Mouse (Mus musculus) erythroblast, adult 5-6 weeks (primary cell): ENCODE results near the gene Dusp5. TPM values are rescaled to one million over a fixed set of nuclear protein-coding genes. Genes with fewer than 3 reads are reported as not detected.
A peak's percentile ranks its signal among the peaks of the same experiment; 100 is the strongest.
"Not testable (repeated sequence)": the region's sequence is repeated elsewhere in the genome, so short reads cannot be mapped to it uniquely, and the experiment has no call there.

Experiments used
- ATAC-seq: replicated peaks from 2 replicates; pipeline ENCODE4 v1.8.0; 2016; ENCODE audit warnings: moderate number of reproducible peaks, mild to moderate bottlenecking, moderate TSS enrichment, inconsistent platforms; ENCODE audit not compliant: poor library complexity, low FRiP score, severe bottlenecking
- total RNA-seq, 2 experiments: library from RNA; stranded (forward) in 1 of 2; stranded (reverse) in 1 of 2; fragments of 150-400 nt in 1 of 2; fragments of 200-764, 138-1000 nt in 1 of 2; gene quantifications; 2 replicates each; pipeline versions ENCODE4 v1.2.3 to v1.2.4; 2015 to 2017; ENCODE audit warnings: low replicate concordance in 2 of 2

The Dusp5 gene
- total RNA-seq (2015; ENCODE audit: low replicate concordance) = 1.9 and 2.9 TPM in 2 replicates
- total RNA-seq (2017; ENCODE audit: low replicate concordance) = 0.42 and 1.8 TPM in 2 replicates

DNA sequence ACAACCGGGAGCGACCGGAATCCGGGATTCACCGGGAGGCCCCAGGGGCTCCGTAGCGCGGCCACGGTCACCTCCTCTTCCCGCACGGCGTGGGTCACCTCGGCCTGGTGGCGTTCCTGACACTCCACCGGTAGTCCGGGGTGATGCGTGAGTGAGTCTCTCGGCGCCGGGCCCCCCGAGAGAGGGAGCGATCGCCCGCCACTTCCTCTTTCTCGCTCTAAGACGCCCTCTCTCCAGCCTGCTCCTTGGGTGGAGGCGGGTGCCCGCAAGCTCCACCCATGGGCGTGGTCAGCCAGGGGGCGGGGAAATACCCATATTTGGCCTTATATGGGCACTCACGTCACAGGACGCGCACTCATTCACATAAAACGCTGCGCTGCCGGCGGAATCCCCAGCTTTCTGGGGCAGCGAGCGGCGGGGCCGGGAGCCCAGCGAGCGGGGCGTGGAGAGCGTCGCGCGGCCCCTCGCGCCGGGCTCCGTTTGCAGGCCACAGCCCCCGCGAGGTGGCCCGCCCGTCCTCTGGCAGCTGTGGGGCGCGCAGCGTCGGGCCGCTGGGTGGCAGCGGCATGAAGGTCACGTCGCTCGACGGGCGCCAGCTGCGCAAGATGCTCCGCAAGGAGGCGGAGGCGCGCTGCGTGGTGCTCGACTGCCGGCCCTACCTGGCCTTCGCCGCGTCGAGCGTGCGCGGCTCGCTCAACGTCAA, at the start of gene Dusp5:
TSS of gene Dusp5 (plus strand) at position 358 of the 703 bp plus-strand sequence.
- ATAC-seq = peak; percentile 97

DNA sequence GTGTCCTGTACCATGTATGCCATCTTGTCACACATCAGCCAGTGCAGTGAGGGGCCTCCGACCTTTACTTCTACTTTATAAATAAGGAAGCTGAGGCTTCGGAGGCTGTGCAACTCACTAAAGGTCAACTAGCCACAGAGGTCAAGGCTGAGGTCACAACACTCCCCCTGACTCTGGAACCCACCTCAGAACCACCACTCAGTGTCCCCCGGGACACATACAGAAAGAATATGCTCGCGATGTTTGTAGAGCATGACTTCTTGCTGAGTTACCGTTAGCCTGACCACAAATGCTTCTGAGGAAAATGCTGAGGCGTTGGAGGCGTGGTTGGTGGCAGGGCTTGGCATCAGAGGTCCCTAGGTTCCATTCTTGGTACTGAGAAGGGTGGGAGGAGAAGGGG, 49.3 kb upstream of the Dusp5 start:
- no peak for ATAC-seq

DNA sequence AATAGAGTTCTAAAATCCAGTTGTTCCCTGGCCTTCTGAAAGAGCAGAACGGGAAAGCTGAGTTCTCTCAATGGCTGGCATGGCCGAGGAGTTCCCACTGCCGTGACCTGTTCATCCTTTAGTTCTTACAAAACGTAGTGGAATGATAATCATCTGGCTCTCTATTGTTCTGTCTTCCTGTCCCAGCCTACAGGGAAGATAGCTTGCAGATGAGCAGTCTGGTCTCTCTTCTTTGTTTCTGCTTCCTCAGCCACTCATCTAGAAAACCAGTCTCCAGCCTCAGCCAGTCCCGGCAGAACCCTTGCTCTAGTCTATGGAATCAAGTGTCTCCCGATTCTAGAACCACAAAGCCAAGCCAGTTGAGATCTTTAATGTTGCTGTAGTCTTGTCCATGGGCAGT, 46.8 kb upstream of the Dusp5 start:
- no peak for ATAC-seq

DNA sequence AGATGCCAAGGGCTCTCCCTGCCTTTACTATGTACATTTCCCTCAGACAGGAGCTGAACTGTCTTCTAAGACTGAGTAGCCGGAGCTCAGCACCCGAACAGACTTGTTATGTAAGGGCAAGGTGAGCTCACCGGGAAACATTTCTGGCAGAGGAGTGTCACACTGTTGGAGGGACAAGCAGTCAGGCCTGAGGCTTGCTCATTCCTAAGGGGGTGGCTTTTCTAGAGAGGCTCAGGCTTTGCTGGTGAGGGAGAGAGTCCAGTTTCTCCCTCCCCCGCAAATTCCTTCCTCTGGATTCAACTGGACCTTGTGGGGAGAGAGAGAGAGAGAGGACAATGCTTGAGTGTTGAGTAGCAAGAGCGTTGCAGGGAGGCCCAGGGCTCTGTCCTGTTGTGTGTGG, 46.4 kb upstream of the Dusp5 start:
- ATAC-seq = no peak

DNA sequence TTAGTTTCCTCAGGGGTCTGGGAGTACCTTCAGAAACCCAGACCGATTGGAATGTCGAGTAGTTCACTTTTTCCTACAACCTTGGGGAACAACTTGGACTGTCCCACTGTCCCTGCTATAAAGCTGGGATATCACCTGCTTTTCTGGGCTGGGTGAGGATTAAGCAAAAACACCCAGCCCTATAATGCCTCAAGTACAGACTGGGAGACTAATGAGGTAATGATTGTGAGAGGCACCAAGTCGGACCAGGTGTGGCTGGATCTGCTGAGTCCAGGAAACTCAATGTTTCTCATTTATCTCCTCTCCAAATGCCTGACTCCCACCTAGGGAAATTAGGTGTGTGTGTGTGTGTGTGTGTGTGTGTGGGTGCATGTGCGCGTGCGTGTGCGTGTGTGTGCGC, 44.9 kb upstream of the Dusp5 start:
- ATAC-seq = no peak

DNA sequence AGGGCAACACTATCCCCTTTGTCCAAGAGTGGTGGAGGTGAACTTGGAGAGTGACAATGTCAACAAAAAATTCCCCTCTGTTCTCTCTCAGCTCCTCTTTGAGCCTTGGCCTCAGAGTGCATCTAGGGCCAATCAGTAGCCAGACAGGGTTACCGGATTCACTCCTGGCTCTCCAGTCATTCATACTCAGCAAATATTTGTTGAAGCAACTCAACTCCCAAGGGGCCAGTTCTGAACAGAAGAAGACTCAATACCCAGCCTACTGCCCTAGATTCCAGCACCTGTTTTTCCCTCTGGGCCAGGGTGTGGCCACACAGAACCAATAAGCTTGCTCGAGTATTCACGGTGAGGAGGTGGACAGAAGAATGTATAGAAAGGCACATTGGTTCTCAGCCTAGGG, 44.0 kb upstream of the Dusp5 start:
- no peak for ATAC-seq

DNA sequence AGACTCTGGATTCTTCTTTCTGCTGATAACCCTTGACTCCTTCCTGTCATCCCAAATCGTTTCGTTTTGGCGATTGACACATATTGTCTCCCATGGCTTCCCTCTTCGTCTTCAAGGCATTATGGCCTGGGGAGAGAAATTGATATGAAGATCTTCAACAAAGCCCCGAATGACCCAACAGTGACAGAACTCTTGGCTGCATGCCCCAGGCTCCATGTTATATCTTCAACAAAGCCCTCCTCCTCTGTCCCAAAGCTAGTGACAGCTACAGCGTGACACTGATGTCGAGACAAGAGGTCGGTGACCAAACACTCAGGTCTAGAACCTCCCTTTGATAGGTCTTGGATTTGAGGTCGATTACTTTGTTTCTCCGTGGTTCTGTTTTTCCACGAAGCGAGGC, 39.7 kb upstream of the Dusp5 start:
- ATAC-seq = no peak

DNA sequence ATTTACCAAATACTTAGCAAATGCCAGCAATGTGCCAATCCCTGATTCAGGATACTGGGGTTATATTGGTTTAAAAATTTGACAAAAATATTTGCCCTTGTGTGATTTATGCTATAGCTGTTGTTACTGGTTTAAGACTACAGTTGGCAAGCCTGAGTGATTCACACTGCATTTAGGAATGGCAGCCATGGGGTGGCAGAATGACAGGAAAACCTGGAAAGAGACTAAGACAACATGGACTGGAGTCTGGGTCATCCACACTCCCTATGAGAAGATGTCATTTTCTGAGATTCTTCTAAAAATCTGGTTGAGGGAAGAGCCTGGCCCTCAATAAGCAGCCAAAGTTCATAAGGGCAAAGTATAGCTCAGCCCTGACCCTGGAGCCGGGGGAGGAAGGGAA, 39.0 kb upstream of the Dusp5 start:
- ATAC-seq = no peak

DNA sequence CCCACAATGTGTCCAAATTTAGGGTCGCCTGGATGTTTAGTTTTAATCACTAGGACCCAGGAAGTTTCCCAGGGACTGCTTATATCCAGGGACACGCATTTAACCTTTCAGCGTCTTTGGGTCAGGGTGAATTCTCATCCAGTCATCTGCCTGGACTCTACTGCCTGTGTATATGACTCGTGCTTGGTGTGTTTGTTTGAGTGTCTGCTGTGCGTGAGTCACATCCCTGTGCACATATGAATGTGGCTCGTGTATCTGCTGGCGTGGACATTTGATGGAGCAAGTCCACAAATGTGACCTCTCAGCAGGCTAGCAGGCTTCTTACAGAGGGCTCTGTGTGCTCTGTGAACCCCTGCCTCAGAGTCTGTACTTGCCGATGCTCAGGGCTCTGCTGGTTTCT, 38.0 kb upstream of the Dusp5 start:
- no peak for ATAC-seq

DNA sequence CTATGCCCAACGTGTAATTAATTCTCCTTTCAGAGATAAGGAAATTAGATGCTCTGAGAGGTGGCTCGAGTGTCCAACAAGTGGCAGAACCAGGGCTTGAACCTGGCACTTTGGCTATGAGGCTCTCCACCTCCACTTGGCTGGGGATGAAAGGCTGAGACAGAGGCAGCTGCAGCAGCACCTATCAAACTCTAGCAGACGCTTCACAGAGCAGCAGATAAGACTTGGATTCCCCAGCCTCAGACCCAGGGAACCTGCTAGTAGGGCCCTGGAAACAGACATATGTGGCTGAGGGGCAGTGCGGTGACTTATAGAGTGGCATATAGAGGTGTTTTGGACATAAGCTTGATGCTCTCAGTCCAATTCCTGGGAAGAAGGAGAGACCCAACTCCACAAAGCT, 36.4 kb upstream of the Dusp5 start:
- ATAC-seq = no peak

DNA sequence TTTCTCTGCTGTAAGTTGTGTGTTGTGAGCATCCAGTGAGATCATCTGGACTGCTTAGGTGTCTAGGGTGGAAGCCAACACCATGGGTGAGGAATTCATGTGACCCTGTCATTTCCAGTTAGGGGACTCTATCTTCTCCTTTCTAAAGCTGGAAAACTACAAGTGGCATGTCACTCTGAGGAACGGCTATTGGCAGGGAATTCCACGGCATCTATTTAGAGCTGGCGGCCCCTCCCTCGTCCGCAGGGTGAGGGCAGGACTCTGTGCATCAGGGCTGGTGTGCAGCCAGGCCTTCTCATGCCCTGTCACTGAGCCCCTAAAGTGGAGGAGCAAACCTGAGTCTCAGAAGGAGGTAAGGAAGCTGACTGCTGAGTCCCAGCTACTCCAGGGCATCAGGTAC, 35.0 kb upstream of the Dusp5 start:
- ATAC-seq = no peak

DNA sequence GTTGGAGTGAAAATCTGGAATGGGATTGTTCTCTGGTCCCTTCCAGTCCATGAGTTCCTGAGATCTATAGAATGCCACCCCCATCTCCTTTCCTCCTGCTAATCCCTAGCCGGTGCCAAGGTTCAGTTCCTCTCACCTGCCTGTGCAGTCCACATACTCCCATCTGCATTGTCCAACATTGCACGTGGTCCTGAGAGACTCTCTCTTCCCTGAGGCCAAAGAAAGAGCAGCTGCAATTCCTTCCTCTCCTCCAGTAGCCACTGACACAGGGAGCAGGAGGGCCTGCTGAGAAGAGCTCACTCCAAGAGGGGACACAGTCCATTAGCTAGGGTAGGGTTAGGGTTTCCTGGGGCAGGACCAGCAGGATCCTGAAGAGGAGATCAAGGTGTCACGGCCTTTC, 31.0 kb upstream of the Dusp5 start:
- ATAC-seq = no peak

DNA sequence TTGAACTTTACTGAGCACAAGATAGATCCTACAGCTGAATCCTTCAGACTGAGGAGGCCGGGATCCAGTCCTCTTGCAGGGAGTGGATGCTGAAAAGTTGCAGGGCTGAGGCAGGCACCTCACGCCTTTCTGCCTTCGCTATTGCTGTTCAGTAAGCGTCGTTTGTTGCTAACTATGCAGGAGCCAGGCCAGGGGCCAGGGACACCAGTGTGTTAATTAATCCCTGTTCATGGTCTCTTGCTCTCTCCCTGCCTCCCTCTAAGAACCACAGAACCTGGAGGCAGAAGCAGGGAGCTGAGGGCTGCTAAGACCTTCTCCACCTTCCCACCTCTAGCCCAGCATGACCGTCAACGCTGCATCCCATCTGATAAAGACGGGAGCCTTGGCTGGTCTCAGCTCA, 29.9 kb upstream of the Dusp5 start:
- no peak for ATAC-seq

DNA sequence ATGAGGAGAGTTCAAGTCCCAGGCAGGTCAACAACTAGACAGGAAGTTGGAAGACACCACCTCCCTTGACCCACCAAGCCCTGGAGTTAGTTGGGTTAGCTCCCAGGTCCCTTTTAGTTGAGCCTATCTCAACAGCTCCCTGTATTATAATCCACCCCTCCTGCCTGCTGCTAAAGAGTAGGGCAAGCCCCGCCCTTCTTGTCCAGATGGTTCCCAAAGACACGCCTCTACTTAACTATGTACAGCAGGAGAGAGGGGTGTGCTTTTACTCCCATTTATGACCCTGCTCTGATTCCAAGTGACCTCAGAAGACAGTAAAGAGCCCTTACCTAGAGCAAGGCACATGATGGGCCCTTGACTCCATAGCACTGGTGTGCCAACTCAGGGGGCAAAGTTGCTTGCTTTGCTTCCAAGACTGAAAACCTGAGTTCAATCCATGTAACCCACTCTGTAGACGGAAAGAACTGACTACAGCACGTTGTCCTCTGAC, 29.4 kb upstream of the Dusp5 start:
- ATAC-seq = no peak

DNA sequence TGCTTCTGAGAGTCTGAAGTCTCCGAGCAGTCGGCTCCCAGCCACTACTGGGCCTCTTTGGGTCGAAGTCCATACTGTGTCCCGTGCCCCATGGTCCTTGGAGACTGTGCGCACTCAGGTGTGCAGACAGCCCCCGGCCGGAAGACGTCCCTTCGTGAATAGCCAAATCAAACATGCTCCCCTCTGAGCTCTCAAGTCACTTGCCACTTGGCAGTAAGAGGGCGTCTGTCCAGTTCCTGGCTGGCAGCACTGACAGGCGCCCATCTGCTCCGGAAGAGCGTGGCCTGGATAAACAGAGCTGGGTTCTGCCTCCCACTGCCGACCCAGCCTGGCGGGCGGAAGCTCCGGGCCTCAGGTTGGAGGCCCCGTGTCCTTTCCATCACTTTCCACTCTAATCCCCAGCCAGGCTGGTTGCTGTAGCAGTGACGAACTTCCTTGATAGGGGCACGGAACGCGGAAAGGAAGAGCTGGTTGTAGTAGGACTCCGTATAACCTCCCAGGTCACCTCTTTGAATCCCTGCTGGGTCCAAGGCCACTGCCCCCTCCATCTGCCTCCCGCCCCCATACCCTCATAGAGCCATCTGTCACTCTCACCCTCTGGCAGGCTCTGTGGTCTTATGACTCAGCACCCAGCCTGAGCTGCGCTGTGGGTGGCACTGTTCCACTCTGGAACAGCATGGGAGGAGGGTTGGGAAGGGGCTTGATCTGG, 28.5 kb upstream of the Dusp5 start:
- no peak; the same call in 1 of the 2 replicates for ATAC-seq

DNA sequence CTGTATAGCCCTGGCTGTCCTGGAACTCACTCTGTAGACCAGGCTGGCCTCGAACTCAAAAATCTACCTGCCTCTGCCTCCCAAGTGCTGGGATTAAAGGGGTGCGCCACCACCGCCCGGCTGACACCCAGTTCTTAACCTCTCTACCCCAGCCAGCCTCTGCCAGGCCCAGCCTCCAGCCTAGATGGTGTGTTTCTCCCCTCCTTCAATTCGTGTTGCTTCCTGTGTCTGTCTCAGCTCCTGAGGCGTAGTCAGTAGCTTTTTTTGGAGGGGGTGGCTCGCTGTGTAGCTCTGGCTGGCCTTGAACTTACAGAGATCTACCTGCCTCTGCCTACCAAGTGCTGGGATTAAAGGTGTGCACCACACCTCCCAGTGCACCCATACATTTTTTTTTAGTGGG, 27.7 kb upstream of the Dusp5 start:
- ATAC-seq = not testable (repeated sequence)

DNA sequence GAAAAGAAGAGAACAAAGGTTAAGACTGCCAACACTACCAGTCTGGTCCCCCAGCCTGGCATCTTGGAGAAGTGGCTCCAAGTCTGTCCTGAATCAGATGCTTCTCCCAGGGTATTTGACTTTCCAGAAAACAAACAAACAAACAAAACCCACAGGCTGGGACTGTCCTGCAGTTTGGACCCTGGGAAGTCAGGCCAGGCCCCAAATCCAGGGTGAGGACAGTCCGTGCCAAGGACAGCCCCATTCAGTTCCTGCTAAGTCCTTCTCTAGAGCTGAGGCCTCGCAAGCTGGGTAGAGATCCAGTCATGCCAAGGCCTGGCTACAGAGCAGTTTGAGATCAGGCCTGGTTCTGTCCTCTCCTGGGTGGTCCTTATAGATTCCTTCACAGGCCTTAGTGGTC, 27.1 kb upstream of the Dusp5 start:
- no peak for ATAC-seq

DNA sequence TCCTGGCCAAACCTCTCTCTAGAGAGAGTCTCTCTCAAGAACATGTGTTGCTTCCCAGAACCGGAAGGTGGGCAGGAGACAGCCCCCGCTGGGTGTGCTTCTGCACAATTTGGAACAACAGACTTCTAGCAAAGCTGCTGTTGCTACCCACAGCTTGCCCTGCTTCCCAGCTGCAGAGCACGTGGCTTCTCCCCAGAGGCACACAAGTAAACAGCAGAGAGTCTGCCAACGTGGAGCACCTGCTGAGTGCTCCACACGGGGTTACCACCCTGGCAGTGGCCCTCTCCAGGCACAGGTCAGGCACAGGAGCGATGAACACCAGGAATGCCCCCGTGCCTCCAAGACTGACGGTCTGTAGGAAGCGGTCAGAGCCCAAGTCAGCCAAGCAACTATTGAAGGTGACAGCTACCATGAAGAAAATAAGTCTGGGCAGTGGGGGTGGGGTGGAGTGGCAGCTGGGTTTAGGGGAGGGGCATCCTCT, 26.0 kb upstream of the Dusp5 start:
- ATAC-seq = no peak

DNA sequence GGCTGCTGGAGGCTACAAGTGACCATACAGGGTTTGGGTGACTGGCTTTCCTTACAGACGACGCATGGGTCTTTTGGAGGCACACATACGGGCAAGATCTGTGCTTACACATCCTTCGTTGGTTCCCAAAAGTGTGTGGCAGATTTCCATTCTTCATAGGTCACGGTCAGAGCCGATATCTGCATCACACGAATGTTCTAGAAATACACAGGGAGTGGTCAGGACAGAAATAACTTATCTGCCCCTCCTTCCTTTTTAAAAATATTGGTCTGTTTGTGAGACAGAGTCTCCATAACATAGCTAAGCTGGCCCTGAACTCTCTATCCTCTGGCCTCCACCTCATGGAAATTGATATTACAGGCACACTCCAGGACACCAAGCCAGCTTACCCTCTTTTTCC, 24.7 kb upstream of the Dusp5 start:
- no peak for ATAC-seq

DNA sequence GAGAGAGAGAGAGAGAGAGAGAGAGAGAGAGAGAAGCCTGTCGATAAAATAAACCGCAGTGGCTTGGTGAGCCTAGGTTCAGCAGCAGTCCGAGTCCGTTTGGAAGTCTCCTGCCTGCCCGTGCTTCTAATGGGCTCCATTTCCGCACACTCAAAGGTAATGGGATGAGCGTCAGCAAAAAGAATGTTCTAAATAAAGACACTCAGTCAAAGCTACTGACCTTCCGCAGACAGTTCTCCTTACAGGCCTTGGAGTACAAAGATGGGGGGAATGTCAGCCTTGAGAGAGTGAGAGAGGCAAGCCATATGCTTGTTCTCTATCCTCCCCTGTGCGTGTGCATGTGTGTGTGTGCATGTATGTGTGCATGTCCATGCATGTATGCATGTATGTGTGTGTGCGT, 23.2 kb upstream of the Dusp5 start:
- ATAC-seq = no peak

DNA sequence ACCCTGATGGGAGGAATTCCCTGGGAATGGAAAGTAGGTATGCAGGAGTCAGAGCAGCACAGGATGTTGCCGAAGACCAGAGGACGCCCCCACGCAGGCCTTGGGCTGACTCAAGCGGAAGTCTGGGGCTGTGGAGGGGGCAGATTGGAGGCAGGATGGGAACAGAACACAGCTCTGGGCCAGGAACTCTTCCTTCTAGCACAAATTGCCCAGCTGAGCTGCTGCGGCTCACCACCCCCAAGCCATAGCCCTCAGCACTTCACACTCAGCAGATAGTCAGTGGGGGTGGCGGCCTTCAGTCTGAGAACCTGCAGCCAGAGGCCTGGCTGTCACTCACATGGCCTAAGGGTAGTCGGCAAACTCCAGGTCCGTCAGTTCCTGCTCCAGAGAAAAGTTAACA, 21.4 kb upstream of the Dusp5 start:
- no peak for ATAC-seq
